Mouse (Mus musculus) liver, adult 2 months (tissue): ENCODE measurements at regions not wholly inside any gene's neighbourhood (a gene's known extent, or its start where the extent isn't known, plus 50 kb on each side); places are given as distances from the start of the nearest gene placed in this dataset.

ENCODE experiments used
- DNase-seq: peaks from one replicate; pipeline ENCODE4 v3.0.0-alpha.2; 2011; ENCODE audit warnings: low read depth, low spot score; ENCODE audit errors: extremely low read depth
- H3K27ac ChIP-seq: fragments of 200-500 bp; replicated peaks from 2 replicates; pipeline ENCODE4 v1.5.1; 2012; ENCODE audit warnings: low read depth, mild to moderate bottlenecking, control low read depth, inconsistent platforms, low read length; ENCODE audit not compliant: insufficient read depth
- H3K27me3 ChIP-seq: fragments of 200-500 bp; 2 replicates; pipeline ENCODE4 v1.6.1; 2012; ENCODE audit warnings: mild to moderate bottlenecking, moderate library complexity, low read length, inconsistent platforms; ENCODE audit not compliant: control insufficient read depth, insufficient read depth
- H3K36me3 ChIP-seq: fragments of 200-500 bp; 2 replicates; pipeline ENCODE4 v1.6.1; 2012; ENCODE audit warnings: low read length, inconsistent platforms; ENCODE audit not compliant: control insufficient read depth, insufficient read depth
- H3K4me1 ChIP-seq: fragments of 200-500 bp; 2 replicates; pipeline ENCODE4 v1.6.1; 2011; ENCODE audit warnings: low read length; ENCODE audit not compliant: control insufficient read depth, insufficient read depth
- H3K4me3 ChIP-seq: fragments of 200-500 bp; 2 replicates; pipeline ENCODE4 v1.5.1; 2011; ENCODE audit warnings: low read depth, mild to moderate bottlenecking, control low read depth, low read length, moderate library complexity; ENCODE audit not compliant: insufficient read depth
- H3K79me2 ChIP-seq: fragments of 200-500 bp; 2 replicates; pipeline ENCODE4 v1.6.1; 2012; ENCODE audit warnings: inconsistent platforms, mild to moderate bottlenecking, low read length, moderate library complexity; ENCODE audit not compliant: control insufficient read depth, insufficient read depth
- H3K9ac ChIP-seq: fragments of 200-500 bp; 2 replicates; pipeline ENCODE4 v1.6.1; 2012; ENCODE audit warnings: low read depth, mild to moderate bottlenecking, control low read depth, inconsistent platforms, low read length
- CTCF ChIP-seq: fragments of 200-500 bp; IDR thresholded peaks from 2 replicates; pipeline ENCODE4 v1.5.1; 2011; ENCODE audit warnings: low read depth, low read length, control low read depth
- POLR2A ChIP-seq: fragments of 200-500 bp; IDR thresholded peaks from 2 replicates; pipeline ENCODE4 v1.6.1; 2011; ENCODE audit warnings: low read length, control low read depth; ENCODE audit not compliant: insufficient read depth; ENCODE audit errors: extremely low read depth
- WGBS: fragments of 180-500 bp; shearing (Covaris S2); methylation state at CpG from one replicate; pipeline ENCODE4 v1.1.7; 2018; 5-methylcytosine and 5-hydroxymethylcytosine counted together

GRCm38 (mm10) chr11:32965418-32965817 is 141.0 kb upstream of the Smim23 start:
- no peak for TF ChIP-seq CTCF
- TF ChIP-seq POLR2A, result no peak
- no peak for DNase-seq
- H3K79me2 ChIP-seq, result no peaks in the 10 kb centered on the region
- no peaks in the 10 kb centered on the region for H3K27me3 ChIP-seq
- 64% methylated on average over 2 of the region's 2 CpGs for WGBS
- H3K4me1 ChIP-seq, result no peaks in the 10 kb centered on the region
- no peaks in the 10 kb centered on the region for H3K36me3 ChIP-seq
- H3K27ac ChIP-seq, result no peak overlapping the region
- H3K9ac ChIP-seq, result no peak overlapping the region
- no peak overlapping the region for H3K4me3 ChIP-seq

GRCm38 (mm10) chr11:32963625-32964293 is 139.4 kb upstream of the Smim23 start:
- DNase-seq, result no peak
- Histone ChIP-seq H3K27ac (no peak overlapping the region), H3K4me3 (no peak overlapping the region), H3K9ac (no peak overlapping the region), H3K4me1 (no peaks in the 10 kb centered on the region), H3K36me3 (no peaks in the 10 kb centered on the region), H3K79me2 (no peaks in the 10 kb centered on the region), H3K27me3 (no peaks in the 10 kb centered on the region)
- 53% methylated on average over 6 of the region's 6 CpGs for whole genome bisulfite sequencing
- TF ChIP-seq POLR2A (no peak), CTCF (no peak)

DNA sequence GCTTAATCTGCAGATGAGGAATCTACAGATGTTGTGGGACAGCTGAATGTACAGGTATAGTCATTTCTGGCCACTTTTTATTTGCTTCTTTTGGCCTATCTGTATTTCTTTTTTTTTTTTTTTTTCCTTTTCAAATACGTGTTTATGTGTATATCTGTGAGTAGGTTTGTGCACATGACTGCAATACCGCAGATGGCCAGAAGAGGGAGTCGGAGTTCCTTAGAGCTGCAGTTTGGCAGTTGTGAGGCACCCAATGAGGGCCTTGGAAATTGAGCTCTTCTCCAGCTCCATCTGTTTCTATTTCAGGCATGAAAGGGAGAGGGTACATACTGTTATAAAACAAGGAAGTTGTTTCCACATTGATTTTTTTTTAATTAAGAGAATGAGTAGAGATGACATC is 137.2 kb upstream of the Smim23 start:
- DNase-seq, result no peak
- WGBS, result 53% methylated on average over 3 of the region's 3 CpGs
- Histone ChIP-seq H3K27me3 (no peaks in the 10 kb centered on the region), H3K4me1 (no peaks in the 10 kb centered on the region), H3K36me3 (no peaks in the 10 kb centered on the region), H3K4me3 (no peak overlapping the region), H3K79me2 (no peaks in the 10 kb centered on the region), H3K9ac (no peak overlapping the region), H3K27ac (no peak overlapping the region)
- TF ChIP-seq POLR2A (no peak), CTCF (peak; percentile 23; the same call in 1 of the 2 replicates)

GRCm38 (mm10) chr11:32958961-32959360 is 134.6 kb upstream of the Smim23 start:
- no peak for DNase-seq
- Histone ChIP-seq H3K27me3 (no peaks in the 10 kb centered on the region), H3K9ac (no peak overlapping the region), H3K79me2 (no peaks in the 10 kb centered on the region), H3K36me3 (no peaks in the 10 kb centered on the region), H3K4me1 (no peaks in the 10 kb centered on the region), H3K4me3 (no peak overlapping the region), H3K27ac (no peak overlapping the region)
- TF ChIP-seq POLR2A (no peak), CTCF (no peak)
- 83% methylated on average over 5 of the region's 5 CpGs for WGBS

DNA sequence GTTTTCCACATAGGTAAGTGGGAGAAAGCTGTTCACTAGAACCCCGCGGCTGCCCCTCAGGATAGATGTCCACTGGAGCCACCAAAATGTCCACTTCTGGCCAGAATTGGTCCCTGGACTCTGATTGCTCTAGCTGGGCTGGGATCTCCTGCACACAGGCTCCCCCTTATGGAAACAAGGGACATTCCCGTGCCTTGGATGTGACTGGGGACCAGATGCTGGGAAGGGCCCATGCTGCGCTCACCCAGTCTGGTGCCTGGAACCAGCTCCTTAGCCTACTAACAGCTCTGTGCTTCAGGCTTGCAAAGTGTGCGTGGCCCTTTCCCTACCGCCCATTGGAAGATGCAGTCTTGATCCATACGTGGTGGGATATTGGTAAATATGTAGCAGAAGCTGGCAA is 132.6 kb upstream of the Smim23 start:
- Histone ChIP-seq H3K4me3 (no peak overlapping the region), H3K36me3 (no peaks in the 10 kb centered on the region), H3K27me3 (no peaks in the 10 kb centered on the region), H3K4me1 (no peaks in the 10 kb centered on the region), H3K79me2 (no peaks in the 10 kb centered on the region), H3K27ac (no peak overlapping the region), H3K9ac (no peak overlapping the region)
- 36% methylated on average over 7 of the region's 7 CpGs for WGBS
- TF ChIP-seq POLR2A (no peak), CTCF (peak; percentile 46)
- no peak for DNase-seq

DNA sequence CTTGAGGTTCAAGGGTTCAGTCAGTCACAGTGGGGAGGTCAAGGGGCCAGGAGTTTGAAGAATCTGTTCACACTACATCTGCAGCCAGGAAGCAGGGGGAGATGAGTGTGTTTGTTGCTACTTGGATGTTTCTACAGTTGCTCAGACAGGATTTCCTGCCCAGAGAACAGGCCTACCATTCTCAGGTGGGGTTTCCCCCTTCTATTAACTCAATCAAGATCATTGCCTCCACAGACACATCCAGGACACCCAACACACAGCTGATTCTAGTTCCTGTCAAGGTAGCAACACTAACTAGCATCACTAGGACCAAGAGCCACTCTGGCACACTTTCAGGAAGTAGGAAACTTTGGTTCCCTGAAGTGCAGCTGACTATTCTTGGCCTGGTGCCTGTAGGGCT is 127.9 kb upstream of the Smim23 start:
- no peak overlapping the region for H3K9ac ChIP-seq
- no peaks in the 10 kb centered on the region for H3K79me2 ChIP-seq
- H3K4me3 ChIP-seq, result no peak overlapping the region
- H3K27me3 ChIP-seq, result no peaks in the 10 kb centered on the region
- H3K4me1 ChIP-seq, result no peaks in the 10 kb centered on the region
- no peak for TF ChIP-seq CTCF
- TF ChIP-seq POLR2A, result no peak
- no peak overlapping the region for H3K27ac ChIP-seq
- H3K36me3 ChIP-seq, result no peaks in the 10 kb centered on the region
- no peak for DNase-seq
